Mouse (Mus musculus) brain, embryonic 18.5 days (tissue): ENCODE measurements around the gene Akap5.

Experiments
- DNase-seq: peaks from one replicate; pipeline ENCODE4 v3.0.0-alpha.2; 2012; ENCODE audit warnings: low read depth, low spot score

Akap5 gene

GRCm38 (mm10) chr12:76324679-76325431, at the start of gene Akap5:
Gene Akap5 (plus strand): TSS chr12:76324891.
- DNase-seq, result no peak

DNA sequence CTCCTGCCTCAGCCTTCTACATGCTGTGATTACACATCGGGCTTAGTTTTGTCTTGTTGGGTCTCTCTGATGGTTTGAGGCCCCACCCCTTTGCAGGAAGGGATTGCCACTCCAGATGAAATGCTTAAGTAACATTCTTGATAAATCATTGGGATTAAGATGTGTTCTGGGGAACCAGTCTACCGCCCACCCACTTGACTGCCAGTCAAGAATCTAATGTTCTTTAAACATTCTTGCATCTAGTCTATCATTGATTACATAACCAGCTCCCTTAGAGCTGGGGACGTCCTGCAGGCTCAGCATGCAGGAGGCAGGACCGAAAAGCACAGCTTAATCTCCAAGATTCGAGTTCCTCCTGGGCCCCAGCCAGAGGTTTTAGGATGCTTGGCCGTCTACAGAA, 46.5 kb upstream of the Akap5 start:
- no peak for DNase-seq

DNA sequence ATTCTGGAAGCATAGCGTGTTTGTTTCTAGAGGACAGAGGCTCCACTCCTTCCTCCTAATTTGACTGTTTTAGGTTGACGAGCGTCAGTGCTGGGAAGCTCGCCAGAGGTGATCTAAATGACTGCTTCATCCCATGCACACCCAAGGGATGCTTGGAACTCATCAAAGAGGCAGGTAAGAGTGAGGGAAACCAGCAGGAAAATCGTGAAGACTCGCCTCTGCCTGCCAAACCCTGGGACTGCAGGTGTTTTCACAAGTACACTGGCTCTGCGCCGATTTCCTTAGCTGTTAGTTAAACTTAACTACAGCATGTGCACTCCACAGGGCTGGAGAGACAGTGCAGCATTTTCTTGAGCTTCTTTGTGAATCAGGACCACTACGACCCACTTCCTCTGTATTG, 44.1 kb upstream of the Akap5 start:
- no peak for DNase-seq

- DNase-seq, result no peak
Measured at GRCm38 (mm10) chr12:76281111-76281660, 43.5 kb upstream of the Akap5 start.

- no peak for DNase-seq
Measured at GRCm38 (mm10) chr12:76282132-76282531, 42.6 kb upstream of the Akap5 start.

- DNase-seq, result no peak
Measured at GRCm38 (mm10) chr12:76282532-76283173, 42.0 kb upstream of the Akap5 start.

DNA sequence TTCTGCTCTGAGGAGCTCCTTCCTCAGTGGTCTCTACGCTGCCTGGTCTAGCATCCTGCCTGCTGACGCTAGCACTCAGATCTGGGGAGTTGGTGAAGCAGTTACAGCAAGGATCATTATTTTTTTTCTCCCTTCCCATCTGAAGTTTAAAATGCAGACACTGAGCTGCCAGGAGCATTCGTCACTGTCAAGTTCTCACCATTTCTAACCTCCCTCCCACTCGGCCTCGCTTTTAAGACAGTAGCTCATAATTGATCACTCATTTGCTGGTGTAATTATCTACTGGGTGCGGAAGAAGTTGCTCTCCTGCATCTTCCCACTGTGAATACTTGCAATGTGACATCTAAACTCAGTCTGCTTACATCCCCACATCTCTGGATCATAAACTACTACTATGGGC, 39.3 kb upstream of the Akap5 start:
- DNase-seq, result no peak

DNA sequence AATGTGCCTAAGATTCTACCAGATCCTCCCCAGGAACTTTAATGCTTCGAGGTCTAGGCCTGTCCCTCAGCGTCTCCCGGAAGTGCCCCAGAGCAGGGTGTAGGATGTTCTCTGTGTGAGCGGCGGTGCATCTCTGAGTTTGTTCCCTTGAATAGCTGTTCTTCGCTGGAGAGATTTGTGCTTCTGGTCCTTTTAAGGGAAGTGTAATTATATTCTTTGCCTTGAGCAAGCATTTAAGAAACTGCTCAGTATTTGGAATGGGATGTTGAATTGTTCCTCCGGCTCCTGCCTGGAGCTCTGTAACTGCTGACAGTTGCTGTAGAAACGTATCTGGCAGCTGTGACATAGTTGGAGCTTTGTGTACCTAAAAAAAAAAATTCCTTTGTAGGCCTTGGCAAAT, 36.7 kb upstream of the Akap5 start:
- DNase-seq, result no peak

DNA sequence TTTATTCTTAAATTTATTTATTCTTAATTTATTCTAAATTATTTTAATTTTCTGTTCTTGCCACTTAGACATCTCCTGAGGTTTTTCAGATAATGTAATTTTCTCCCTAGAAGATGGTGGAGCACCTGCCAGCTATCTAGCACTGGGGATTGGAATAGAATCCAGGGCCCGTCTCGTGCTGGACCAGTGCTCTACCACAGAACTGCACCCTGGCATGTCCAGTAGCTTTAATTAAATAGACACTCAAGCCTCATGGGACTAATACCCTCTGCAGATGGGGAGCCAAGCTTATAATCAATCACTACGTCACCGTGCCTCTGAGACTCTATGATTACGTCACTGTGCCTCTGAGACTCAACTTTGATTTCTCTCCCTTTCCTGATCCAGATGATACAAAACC, 36.2 kb upstream of the Akap5 start:
- DNase-seq, result no peak

DNA sequence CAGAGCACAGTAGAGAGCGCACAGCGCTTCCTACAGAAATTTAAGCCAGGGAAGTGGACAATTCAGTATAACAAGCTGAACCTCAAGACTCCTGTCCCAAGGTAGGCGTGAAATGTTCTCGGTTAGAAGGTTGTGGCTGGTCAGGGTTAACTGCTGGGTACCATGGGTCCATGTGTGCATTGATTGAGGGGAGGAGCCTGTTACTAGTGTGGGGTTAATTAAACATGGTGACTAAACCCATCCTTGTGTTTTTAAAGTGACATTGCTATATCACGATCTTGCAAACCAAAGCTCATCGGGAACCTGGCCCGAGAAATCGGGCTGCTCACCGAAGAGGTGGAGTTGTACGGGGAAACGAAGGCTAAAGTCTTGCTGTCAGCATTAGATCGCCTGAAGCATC, 35.3 kb upstream of the Akap5 start:
- no peak for DNase-seq

GRCm38 (mm10) chr12:76290271-76290670, 34.4 kb upstream of the Akap5 start:
- DNase-seq, result no peak

DNA sequence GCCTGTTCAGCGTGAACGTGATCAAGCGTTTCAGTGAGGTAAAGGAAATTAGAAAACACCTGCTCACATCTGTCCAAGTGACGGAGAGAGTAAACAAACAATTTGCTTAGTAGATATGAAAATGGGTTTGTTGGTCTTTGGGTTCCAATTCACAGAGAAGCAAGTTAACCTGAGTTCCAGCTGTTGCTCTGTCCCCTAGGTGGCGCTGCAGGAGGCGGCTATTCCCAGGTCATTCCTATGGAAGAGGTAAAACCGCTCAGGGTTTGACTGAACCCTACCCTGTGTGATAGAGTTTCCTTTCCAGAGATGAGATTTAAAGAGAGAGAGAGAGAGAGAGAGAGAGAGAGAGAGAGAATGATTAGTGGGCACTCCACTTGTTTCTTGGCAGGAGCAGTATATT, 31.5 kb upstream of the Akap5 start:
- DNase-seq, result no peak

DNA sequence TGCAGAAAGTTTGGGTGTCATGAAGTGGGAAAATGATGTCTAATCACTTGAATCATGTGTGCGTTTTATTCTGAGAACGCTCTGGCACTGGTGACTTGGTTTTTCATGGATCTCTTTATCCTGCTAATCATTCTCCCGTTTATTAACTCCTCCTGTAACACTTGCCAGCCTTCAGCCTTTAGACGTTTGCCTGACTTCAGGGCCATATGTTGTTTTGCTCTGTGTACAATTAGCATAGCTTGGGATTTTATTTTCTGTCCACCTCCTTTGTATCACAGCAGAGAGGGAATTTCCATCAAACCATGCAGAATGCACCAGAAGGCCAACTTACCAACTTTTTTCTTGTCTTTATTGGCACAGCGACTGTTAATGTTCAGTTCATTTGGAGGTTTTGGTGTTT, 26.9 kb upstream of the Akap5 start:
- no peak for DNase-seq

DNA sequence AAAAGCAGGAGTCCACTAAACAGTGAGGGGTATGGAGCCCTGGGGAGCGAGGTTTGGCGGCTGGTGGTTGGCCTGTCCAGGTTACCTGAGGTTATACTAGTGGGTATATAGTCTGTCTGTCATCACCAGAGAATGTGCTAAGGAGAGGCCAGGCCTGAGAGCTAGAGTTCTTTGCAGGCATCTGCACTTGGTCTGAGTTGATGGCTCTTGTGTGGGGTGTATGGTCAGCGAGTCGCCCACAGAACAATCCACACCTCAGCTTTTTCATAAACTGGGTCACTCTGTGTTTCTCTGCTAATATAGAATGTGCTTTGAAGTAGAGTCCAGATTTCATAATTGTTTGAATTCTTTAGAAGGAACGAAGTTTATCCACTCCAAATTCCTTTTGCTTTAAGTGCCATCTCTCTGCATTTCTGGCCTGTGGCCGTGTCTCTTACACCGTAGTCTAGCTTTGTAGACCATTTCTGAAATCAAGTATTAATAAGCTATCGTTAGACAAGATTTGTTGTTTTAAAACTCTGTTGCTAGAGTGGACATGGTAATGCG, 25.3 kb upstream of the Akap5 start:
- no peak for DNase-seq

GRCm38 (mm10) chr12:76300367-76300766, 24.3 kb upstream of the Akap5 start:
- no peak for DNase-seq

GRCm38 (mm10) chr12:76303474-76303873, 21.2 kb upstream of the Akap5 start:
- no peak for DNase-seq

GRCm38 (mm10) chr12:76304199-76304598, 20.5 kb upstream of the Akap5 start:
- DNase-seq, result no peak

GRCm38 (mm10) chr12:76305107-76305506, 19.6 kb upstream of the Akap5 start:
- no peak for DNase-seq

DNA sequence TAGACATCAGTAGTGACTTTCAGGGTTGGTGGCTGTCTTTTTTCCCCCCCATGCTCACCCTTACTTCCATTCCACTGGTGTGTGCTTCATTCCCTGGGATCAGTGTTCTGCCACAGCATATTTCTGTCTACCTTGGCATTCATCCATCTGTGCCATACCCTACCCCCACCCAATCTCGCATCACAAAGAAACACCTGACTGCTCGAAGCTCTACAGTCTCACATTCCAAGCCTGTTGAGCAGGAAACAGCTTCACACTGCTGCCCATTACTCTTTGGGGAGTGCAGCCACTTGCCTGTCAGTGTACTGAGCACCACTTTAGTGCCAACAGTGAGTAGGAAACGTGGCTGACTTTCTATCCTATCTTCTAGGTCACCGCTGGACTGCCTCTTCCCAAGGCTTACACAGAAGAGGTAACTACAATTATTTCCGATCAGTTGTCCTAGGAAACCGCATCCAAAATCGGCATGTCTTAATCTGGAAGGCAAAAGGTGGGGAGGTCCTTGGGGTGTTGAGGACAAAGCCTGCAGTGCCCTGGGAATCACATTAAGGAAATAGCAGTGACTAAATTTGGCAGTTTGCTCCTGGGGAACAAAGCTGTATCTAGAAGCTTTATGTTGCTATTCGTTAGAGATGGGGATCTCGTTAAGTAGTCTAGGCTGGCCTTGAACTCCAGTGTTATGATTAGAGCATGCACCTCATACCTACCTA, 17.7 kb upstream of the Akap5 start:
- no peak for DNase-seq

DNA sequence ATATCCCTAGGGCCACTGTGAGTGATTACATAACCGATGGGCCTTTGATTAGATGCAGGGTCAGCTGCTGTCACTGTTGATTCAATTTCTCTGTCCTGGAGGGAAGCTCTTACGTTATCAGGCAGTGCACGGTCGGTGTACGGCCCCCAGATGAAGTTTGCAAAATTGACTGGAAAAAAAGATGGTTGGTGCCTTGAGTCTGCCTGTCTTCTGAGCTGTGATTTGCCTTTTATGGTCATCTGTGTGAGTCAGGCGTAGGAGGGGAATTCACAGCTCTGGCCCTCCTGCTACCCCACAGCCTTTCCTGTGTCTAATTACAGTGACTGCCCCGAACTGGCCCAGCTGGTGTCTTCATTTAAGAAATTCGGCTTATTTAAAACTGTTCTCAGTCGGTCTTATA, 16.7 kb upstream of the Akap5 start:
- no peak for DNase-seq

DNA sequence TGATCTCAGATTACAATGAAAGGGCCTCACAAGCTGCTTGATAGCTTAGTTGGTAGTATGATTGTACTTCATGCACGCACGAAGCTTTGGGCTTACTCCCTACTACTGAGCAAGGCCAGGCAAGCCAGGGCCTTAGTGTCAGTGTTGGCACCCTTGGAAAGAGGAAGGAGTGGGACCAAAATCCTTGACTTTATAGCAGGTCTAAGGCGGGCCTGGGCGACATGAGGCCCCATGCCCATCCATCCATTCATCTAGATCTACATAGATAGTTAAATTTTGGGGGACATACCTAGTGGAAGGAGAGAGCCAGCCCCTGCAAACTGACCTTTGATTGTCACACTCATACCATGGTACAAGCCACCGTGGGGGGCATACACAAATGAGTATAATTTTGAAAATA, 16.3 kb upstream of the Akap5 start:
- DNase-seq, result no peak

- no peak for DNase-seq
Measured at GRCm38 (mm10) chr12:76310007-76310406, 14.7 kb upstream of the Akap5 start.
